Mouse (Mus musculus): ENCODE results near the gene Hsd11b1. TPM values are rescaled to one million over a fixed set of nuclear protein-coding genes. Genes with fewer than 3 reads are reported as not detected.

The Hsd11b1 gene
- total RNA-seq, 2 experiments from 2014 or later: 42.9 to 52.8 TPM

DNA sequence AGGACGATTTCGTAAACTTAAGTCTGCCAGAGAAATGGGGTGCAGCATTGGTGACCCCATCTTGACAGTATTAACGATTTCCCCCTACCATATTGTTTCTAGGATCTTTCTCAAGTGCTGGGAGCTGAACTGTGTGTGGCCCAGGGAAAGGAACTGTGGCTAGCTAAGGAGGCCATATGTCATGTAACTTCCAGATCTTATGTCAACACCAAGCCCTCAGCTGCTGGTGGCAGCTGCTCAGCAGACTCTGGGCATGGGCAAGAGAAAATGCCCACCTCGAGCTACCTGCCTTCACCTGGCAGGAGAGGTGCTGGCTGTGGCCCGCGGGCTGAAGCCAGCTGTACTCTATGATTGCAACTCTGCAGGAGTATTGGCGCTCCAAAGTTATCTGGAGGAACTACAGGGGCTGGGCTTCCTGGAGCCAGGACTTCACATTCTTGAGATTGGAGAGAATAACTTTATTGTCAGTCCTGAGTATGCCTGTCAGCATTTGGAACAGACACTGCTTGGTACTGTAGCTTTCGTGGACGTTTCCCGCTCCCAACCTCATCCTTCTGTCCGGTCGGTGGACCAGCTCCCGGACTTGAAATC lies 89.6 kb downstream of the Hsd11b1 start:
- H3K27ac ChIP-seq: peak overlapping the region; percentile 98
- no peak for DNase-seq (ENCODE audit: low spot score in 2 of 2)
- TF ChIP-seq CTCF (conservative IDR thresholded peaks at IDR 0.05): no peak
- peak overlapping the region; percentile 76 for H3K4me3 ChIP-seq

DNA sequence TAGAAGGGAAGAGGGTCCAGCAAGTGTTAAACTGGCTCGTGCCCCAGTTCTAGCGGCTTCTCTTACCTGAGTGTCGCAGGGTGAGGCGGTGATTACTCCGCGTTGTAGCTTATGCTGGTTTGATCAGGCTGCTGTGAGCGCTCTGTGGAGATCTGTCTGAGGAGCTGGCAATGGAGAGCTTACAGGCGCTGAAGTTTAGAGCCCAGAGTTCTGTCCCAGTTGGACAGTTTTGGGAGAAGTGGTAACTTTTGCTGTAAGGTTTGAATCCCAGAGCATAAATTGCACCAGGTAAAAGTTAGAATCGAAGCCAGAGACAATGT lies 90.1 kb downstream of the Hsd11b1 start:
- Histone ChIP-seq H3K27ac (peak overlapping the region; percentile 98), H3K4me3 (peak overlapping the region; percentile 76)
- no peak for TF ChIP-seq CTCF (conservative IDR thresholded peaks at IDR 0.05)
- no peak for DNase-seq (ENCODE audit: low spot score in 2 of 2)

DNA sequence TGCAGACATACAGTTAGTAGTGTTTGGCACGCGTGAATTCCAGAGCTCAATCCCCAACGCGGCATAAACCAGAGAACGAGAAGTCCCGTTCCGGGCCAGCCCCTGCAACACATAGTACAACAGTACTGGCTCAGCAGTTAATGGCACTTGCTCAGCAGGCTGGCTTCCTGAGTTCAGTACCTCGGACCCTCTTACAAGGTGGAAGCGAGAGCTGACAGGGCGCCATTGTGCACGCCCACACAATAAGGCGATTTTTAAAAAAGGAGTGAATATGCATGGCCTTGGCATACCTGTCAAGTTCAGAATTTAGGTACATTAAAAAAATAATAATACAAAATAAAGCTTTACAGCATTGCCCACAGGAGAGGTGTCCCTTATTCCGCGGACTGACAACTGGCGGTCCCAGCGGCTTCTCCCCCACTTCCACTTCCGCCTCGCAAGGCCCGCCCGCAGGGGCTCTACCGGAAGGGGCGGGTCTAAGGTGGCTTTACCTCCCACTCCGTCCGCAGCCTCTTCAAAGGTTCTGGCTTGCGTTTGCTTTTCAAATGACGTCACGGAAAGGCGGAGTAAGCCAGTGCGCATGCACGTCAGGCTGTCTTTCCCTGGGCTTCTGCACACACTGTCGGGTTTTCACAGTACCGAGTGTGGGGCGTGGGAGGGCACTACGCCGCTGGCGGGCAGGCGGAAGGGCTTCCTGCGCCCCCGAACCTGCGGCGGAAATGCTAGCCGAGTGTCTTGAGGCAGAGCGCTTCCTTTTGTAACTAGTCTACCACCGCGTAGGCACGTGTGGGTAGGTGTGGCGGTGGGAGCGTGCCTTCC lies 90.7 kb downstream of the Hsd11b1 start:
- peak overlapping the region; percentile 76 for H3K4me3 ChIP-seq
- peak overlapping the region; percentile 98 for H3K27ac ChIP-seq
- no peak; the same call in 1 of the 2 replicates for TF ChIP-seq CTCF (conservative IDR thresholded peaks at IDR 0.05)
- peak; percentile 95 to 97 for DNase-seq (ENCODE audit: low spot score in 2 of 2)

Other genes starting within 250 kb of the Hsd11b1 start
- gene Syt14, start 228.3 kb downstream of the Hsd11b1 start, total RNA-seq (2021): 10 to 100 TPM; 26.6 to 31.1 TPM
- 10 to 100 TPM; 22.9 to 24.8 TPM for gene Diexf, start 133.8 kb downstream of the Hsd11b1 start, total RNA-seq (2021)
- gene Irf6, start 111.0 kb downstream of the Hsd11b1 start, total RNA-seq (2021): under 1 TPM; 0.49 to 0.66 TPM
- 1 to 10 TPM; 5.1 to 5.3 TPM for gene A130010J15Rik, start 96.0 kb downstream of the Hsd11b1 start, total RNA-seq (2021)
- gene Traf3ip3, start 62.4 kb downstream of the Hsd11b1 start, total RNA-seq (2021): 1 to 10 TPM; 1.6 to 2.4 TPM
- gene Lamb3, start 56.4 kb downstream of the Hsd11b1 start, total RNA-seq (2021): 1 to 10 TPM in 1 of 2 experiments, under 1 TPM in 1; 0.82 to 1.4 TPM
- 10 to 100 TPM in 1 of 2 experiments, 1 to 10 TPM in 1; 8.5 to 10.0 TPM for gene G0s2, start 9.1 kb upstream of the Hsd11b1 start, total RNA-seq (2021)
- 10 to 100 TPM; 23.6 to 24.4 TPM for gene Camk1g, start 106.2 kb upstream of the Hsd11b1 start, total RNA-seq (2021)